Mouse (Mus musculus) ovary, adult 10 weeks (tissue): ENCODE measurements around the gene Cklf. TPM values are rescaled to one million over a fixed set of nuclear protein-coding genes. Genes with fewer than 3 reads are reported as not detected.

ENCODE experiments used
- polyA plus RNA-seq: library from polyadenylated mRNA; stranded (reverse); fragments of 350-450 nt; fragmentation: Illumina TruSeq; extraction: RNeasy Lipid Tissue Mini Kit (QIAGEN cat#74804); gene quantifications from one replicate; pipeline ENCODE4 v1.2.3, GENCODE M21; 2014

Cklf gene
- polyA plus RNA-seq: 52.4 TPM

GRCm38 (mm10) chr8:104250439-104251367, at the start of gene Cklf:
Cklf (plus strand) TSS chr8:104250861.

GRCm38 (mm10) chr8:104248276-104248675, 2.4 kb upstream of the Cklf start, which contains the start of gene Tk2:
Tk2 (minus strand) TSS chr8:104248558.

GRCm38 (mm10) chr8:104293081-104293480, 42.4 kb downstream of the Cklf start, which contains the start of gene Cmtm2a:
Cmtm2a (minus strand) TSS chr8:104293181.

GRCm38 (mm10) chr8:104309441-104310155, 58.9 kb downstream of the Cklf start, which contains the start of the genes Gm45711 and Cmtm1:
Gm45711 (minus strand) TSS chr8:104310081.
Cmtm1 (minus strand) TSS chr8:104310145.

Other genes with a start within 250 kb of the Cklf start
- 14.7 TPM for gene Cdh5, start 149.2 kb upstream of the Cklf start, polyA plus RNA-seq
- 3.9 TPM for gene Bean1, start 80.4 kb upstream of the Cklf start, polyA plus RNA-seq
- 17.4 TPM for gene Tk2, start 2.3 kb upstream of the Cklf start, polyA plus RNA-seq
- 31.9 TPM for gene Cmtm2a, start 42.3 kb downstream of the Cklf start, polyA plus RNA-seq
- not detected for gene Gm45711, start 59.2 kb downstream of the Cklf start, polyA plus RNA-seq
- not detected for gene Cmtm1, start 59.3 kb downstream of the Cklf start, polyA plus RNA-seq
- gene Gm11020, start 70.7 kb downstream of the Cklf start, polyA plus RNA-seq: not detected
- gene Cmtm2b, start 71.4 kb downstream of the Cklf start, polyA plus RNA-seq: not detected
- gene Cmtm3, start 88.5 kb downstream of the Cklf start, polyA plus RNA-seq: 74.6 TPM
- 39.0 TPM for gene Cmtm4, start 144.9 kb downstream of the Cklf start, polyA plus RNA-seq
- gene Dync1li2, start 192.2 kb downstream of the Cklf start, polyA plus RNA-seq: 117 TPM